Mouse (Mus musculus): Measurements from ENCODE around the gene Snx6.

DNA sequence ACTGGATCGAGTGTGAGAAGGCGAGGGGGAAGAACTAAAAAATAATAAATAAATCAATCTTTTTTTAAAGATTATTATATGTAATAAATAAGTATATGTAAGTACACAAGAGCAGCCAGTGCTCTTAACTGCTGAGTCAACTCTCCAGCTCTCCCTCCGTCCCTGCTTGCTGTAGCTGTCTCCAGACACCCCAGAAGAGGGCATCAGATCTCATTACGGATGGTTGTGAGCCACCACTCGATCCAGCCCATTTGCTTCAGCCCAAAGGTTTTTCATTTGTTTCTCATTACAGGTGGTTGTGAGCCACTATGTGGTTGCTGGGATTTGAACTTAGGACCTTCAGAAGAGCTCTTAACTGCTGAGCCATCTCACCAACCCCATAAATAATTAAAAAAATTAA lies 34.4 kb upstream of the Snx6 start:
- no peak for TF ChIP-seq POLR2A (IDR thresholded peaks at IDR 0.05; ENCODE audit: borderline replicate concordance, extremely low read depth, insufficient read depth, insufficient read length, poor library complexity, severe bottlenecking)
- no peak for TF ChIP-seq CTCF (IDR thresholded peaks at IDR 0.05; ENCODE audit: borderline replicate concordance, extremely low read depth, insufficient read depth, insufficient read length)
